Mouse (Mus musculus) cortical plate, adult 2 months (tissue): ENCODE measurements around the gene Eln.

Source experiments
- CTCF ChIP-seq: fragments of 200-500 bp; IDR thresholded peaks from 2 replicates; pipeline ENCODE4 v1.5.1; 2011; ENCODE audit warnings: mild to moderate bottlenecking, control low read depth, low read length; ENCODE audit not compliant: insufficient read depth; ENCODE audit errors: extremely low read depth
- POLR2A ChIP-seq: fragments of 200-500 bp; IDR thresholded peaks from 2 replicates; pipeline ENCODE4 v1.6.1; 2011; ENCODE audit warnings: mild to moderate bottlenecking, low read length, control low read depth; ENCODE audit not compliant: insufficient read depth; ENCODE audit errors: extremely low read depth

GRCm38 (mm10) chr5:134674977-134675376 lies 72.1 kb downstream of the Eln start:
- TF ChIP-seq CTCF (no peak), POLR2A (no peak)
